Mouse (Mus musculus): Measurements from ENCODE around the gene Slc39a9. TPM values are rescaled to one million over a fixed set of nuclear protein-coding genes. Genes with fewer than 3 reads are reported as not detected.

The Slc39a9 gene
- 9.5 and 13.0 TPM in 2 replicates for polyA plus RNA-seq (2015; fragmentation: Nextera tagmentation; extraction: Ambion mirVana)

DNA sequence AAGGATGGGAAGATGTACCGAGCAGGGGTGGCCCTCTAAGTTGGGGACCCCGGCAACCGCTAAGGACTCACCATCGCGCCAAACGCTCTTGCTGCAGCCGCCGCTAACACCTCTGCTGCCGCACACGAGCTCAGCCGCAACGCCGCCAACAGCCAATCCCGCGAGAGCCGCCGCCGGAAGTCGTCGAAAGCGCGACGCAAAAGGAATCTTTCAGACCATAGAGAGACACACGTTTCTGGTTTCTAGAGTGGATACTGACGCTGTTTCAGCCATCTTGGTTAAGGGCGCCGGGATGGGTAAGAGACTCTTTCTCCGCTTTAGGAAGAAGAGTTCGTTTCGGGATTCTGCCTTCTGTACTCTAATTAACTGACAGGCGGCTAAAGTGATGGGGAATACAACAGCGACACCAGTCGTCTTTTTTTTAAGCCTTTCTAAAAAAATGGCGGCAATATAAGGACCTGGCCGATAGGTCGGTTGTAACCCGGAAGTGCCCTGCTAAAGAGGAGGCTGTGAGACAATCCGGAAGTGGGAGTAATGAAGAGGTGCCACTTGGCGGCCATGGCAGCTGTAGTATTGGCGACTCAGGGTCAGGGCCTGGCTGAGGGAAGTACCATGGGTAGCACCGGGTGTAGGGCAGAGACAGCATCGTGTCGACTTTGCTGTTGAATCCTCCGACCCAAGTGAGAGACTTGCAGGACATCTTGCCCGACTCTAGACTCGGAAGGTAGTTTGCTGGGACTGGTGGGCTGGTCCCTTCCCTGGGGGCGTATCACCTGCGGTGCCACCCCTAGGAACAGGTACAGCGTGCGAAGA lies at the start of gene Slc39a9, which contains the start of gene Erh:
TSS of gene Slc39a9 (plus strand) at position 191 of the 813 bp plus-strand sequence.
TSS of gene Erh (minus strand) at position 649 of the 813 bp plus-strand sequence.
- ATAC-seq (ENCODE audit: low read depth) (peak; percentile 94), DNase-seq (peak; percentile 91)
- WGBS (ENCODE audit: insufficient replicate concordance): under 1% methylated on average over 50 of the region's 50 CpGs
- H3K4me3 ChIP-seq (replicated peaks): peak within 1 kb of the TSS; percentile 99
- H3K27me3 ChIP-seq: no peaks in the 10 kb centered on the region
- H3K36me3 ChIP-seq: peaks cover 39% of the 10 kb centered on the region
- H3K9ac ChIP-seq: peak within 1 kb of the TSS; percentile 93
- peak within 1 kb of the TSS; percentile 96 for H3K4me2 ChIP-seq
- H3K4me1 ChIP-seq (replicated peaks): peaks cover 54% of the 10 kb centered on the region
- peak within 1 kb of the TSS; percentile 86 for H3K27ac ChIP-seq
- H3K9me3 ChIP-seq (replicated peaks): no peaks in the 10 kb centered on the region

DNA sequence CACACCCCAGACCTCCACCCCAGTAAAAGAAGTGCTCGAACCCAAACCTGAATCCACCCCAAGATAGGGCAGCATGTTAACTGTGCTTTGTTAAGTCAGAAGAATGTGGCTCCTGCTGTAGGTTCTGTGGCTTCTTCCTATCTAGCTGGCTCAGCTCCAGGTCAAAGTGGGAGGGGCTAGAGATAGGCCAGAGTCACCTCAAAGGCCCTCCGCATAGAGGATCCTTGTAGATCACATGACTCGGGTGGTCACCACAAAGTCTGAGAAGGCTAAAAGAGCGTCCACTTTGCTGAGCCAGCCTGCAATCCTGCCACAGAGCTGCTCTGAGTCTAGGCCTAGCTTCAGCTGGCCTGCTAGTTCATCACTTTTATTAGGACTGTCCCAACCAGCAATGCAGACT lies 49.5 kb upstream of the Slc39a9 start:
- peaks cover 41% of the 10 kb centered on the region for H3K4me1 ChIP-seq (replicated peaks)
- H3K27ac ChIP-seq: no peak overlapping the region
- H3K27me3 ChIP-seq: no peaks in the 10 kb centered on the region
- 35% methylated on average over 4 of the region's 4 CpGs for WGBS (ENCODE audit: insufficient replicate concordance)
- ATAC-seq (ENCODE audit: low read depth) (peak; percentile 59), DNase-seq (no peak)
- H3K4me3 ChIP-seq (replicated peaks): no peak overlapping the region
- no peak overlapping the region for H3K4me2 ChIP-seq
- no peaks in the 10 kb centered on the region for H3K9me3 ChIP-seq (replicated peaks)
- H3K9ac ChIP-seq: no peak overlapping the region
- H3K36me3 ChIP-seq: no peaks in the 10 kb centered on the region

DNA sequence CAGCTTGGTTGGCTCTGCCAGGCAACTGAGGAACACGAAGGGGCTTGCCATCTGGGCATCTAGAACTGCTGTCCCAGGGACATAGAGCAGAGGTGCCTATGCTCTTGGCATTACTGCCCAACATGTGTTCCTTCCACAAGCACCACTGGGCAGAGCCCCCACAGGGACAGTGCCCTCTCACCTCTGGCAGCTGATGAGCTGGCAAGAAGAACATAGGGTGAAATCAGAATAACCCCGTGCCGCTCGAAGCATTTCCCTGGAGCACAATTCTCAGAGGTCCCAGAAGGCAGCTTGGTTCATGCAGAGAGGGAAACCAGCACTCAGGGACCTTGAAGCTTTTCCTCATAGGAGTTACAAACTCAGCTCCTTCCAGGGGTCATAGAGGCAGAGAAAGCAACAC lies 48.9 kb upstream of the Slc39a9 start:
- 76% methylated on average over 4 of the region's 4 CpGs for WGBS (ENCODE audit: insufficient replicate concordance)
- no peak for DNase-seq

DNA sequence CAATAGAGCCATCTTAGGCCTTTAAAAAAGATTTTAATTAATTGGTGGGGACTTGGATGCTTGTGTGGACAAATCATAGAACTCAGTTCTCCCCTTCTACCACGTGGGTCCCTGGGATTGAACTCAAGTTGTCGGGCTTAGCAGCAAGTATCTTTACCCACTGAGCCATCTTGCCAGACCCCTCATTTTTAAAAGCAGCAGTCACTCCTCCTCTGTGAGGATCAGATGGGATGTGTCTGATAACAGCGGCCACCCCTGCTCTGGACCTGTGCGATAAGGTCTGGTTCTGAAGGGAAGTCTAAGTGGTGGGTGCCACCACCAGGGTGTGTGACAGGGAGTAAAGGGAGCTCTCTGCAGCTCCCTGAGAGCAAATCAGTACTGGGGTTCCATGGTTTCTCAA lies 48.1 kb upstream of the Slc39a9 start:
- Histone ChIP-seq H3K4me1 (replicated peaks) (peaks cover 44% of the 10 kb centered on the region), H3K36me3 (no peaks in the 10 kb centered on the region), H3K9ac (no peak overlapping the region), H3K27ac (no peak overlapping the region), H3K4me2 (no peak overlapping the region), H3K9me3 (replicated peaks) (no peaks in the 10 kb centered on the region), H3K27me3 (no peaks in the 10 kb centered on the region), H3K4me3 (replicated peaks) (no peak overlapping the region)
- peak; percentile 52 for DNase-seq
- peak; percentile 83 for ATAC-seq (ENCODE audit: low read depth)
- WGBS (ENCODE audit: insufficient replicate concordance): 52% methylated on average over 4 of the region's 4 CpGs

More for the DNA sequence above, 48.9 kb upstream of the Slc39a9 start:
- Histone ChIP-seq H3K4me2 (no peak overlapping the region), H3K36me3 (no peaks in the 10 kb centered on the region), H3K27ac (no peak overlapping the region), H3K4me1 (replicated peaks) (peaks cover 44% of the 10 kb centered on the region), H3K4me3 (replicated peaks) (no peak overlapping the region), H3K9ac (no peak overlapping the region), H3K27me3 (no peaks in the 10 kb centered on the region), H3K9me3 (replicated peaks) (no peaks in the 10 kb centered on the region)
- ATAC-seq (ENCODE audit: low read depth): no peak

DNA sequence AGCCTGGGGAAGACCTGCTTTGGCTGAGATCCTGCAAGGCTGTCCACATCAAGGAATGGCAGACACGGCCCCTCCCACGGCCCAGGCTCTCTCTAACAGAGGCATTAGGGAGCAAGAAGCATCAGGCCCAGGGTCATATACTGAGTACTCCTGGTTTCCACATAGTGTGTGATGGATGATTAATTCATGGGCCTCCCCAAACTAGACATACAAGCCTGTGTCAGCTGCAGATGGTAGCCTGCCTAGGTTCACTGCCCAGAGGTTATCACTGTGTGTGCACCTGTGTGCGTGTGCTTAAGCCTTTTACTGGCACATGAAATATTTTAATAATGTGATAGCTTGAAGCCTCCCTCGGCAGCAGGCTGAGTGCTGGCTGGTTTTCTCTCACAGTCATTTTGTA lies 47.7 kb upstream of the Slc39a9 start:
- H3K27me3 ChIP-seq: no peaks in the 10 kb centered on the region
- peak; percentile 65 for ATAC-seq (ENCODE audit: low read depth)
- H3K9me3 ChIP-seq (replicated peaks): no peaks in the 10 kb centered on the region
- H3K4me3 ChIP-seq (replicated peaks): no peak overlapping the region
- no peak overlapping the region for H3K4me2 ChIP-seq
- H3K27ac ChIP-seq: no peak overlapping the region
- no peak overlapping the region for H3K9ac ChIP-seq
- no peak for DNase-seq
- peaks cover 44% of the 10 kb centered on the region for H3K4me1 ChIP-seq (replicated peaks)
- 58% methylated on average over 4 of the region's 4 CpGs for WGBS (ENCODE audit: insufficient replicate concordance)
- no peaks in the 10 kb centered on the region for H3K36me3 ChIP-seq

DNA sequence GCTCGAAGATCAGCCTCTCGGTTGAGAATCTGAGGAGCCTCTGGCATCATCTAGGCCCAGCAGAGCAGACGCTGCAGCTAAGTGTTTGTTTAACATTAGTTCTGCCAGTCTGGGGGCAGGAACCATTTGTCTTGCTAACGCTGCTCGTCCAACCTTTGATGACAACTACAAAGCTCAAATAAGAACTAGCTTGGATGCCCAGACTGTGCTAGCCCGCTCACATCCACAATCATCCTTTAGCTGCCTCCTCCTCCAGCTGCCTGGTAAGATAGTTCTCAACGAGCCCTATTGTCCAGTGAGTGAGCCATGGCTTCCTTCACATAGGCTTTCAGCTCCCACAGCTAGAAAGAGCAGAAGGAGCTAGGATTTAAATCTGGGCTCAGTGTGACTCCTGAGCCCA lies 45.4 kb upstream of the Slc39a9 start:
- 60% methylated on average over 7 of the region's 7 CpGs for WGBS (ENCODE audit: insufficient replicate concordance)
- ATAC-seq (ENCODE audit: low read depth): no peak
- Histone ChIP-seq H3K4me1 (replicated peaks) (peaks cover 57% of the 10 kb centered on the region), H3K27ac (no peak overlapping the region), H3K4me2 (no peak overlapping the region), H3K9me3 (replicated peaks) (no peaks in the 10 kb centered on the region), H3K36me3 (no peaks in the 10 kb centered on the region), H3K9ac (no peak overlapping the region), H3K27me3 (no peaks in the 10 kb centered on the region), H3K4me3 (replicated peaks) (no peak overlapping the region)
- DNase-seq: no peak

DNA sequence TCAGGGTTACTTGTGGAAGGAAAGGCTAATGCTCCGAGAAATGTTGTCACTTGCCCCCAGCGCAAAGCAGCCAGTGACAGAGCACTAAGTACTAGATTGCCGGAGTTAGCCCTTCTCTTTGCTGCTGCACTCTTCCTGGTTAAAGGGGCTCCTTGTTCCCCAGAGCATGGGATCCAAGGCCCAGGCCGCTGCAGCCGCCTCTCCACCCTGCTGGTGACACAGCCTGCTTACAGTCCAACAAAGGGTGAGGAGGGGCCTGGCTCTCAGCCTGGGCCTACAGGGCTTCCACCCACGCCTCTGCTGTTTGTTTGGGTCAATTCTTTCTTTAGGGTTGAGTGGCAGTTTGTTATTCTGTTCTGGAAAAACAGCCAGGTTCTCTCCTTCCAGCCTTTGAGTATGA lies 44.9 kb upstream of the Slc39a9 start:
- no peaks in the 10 kb centered on the region for H3K9me3 ChIP-seq (replicated peaks)
- no peaks in the 10 kb centered on the region for H3K27me3 ChIP-seq
- no peak overlapping the region for H3K4me2 ChIP-seq
- DNase-seq (no peak), ATAC-seq (ENCODE audit: low read depth) (no peak)
- H3K9ac ChIP-seq: no peak overlapping the region
- peaks cover 61% of the 10 kb centered on the region for H3K4me1 ChIP-seq (replicated peaks)
- no peak overlapping the region for H3K27ac ChIP-seq
- no peaks in the 10 kb centered on the region for H3K36me3 ChIP-seq
- WGBS (ENCODE audit: insufficient replicate concordance): 65% methylated on average over 6 of the region's 6 CpGs
- no peak overlapping the region for H3K4me3 ChIP-seq (replicated peaks)

DNA sequence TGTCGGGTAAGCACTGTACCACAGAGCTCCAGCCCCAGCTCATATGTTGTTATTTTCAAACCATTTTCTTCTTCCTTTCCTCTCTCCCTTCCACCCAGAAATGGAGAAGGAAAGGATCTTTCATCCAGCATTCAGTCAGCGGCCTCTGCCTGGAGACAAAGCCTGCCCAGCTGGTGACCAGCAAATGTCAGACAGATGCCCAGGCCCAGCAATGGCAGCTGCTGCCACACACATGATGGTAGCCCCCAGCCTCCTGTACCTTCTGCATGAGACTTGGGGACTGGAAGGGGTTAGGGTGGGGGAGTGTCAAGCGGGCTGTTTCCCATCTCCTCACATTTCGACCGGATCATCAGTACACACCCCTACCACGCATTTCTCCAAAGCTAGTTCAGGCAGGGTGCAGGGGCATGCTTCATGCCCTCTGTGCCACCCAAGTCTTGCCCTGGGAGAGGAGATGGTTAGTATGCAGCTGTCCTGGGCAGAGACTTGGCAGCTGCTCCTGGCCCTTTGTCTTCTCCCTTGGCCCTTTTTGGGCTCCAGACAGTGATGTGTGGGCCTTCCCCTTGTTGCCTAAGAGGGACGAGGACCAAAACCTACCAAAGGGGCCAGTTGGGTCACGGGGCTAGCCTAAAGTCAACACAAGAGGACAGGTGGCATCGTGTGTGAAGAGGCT lies 42.0 kb upstream of the Slc39a9 start:
- Histone ChIP-seq H3K4me1 (replicated peaks) (peaks cover 39% of the 10 kb centered on the region), H3K27ac (no peak overlapping the region), H3K36me3 (no peaks in the 10 kb centered on the region), H3K27me3 (no peaks in the 10 kb centered on the region), H3K4me2 (no peak overlapping the region), H3K4me3 (replicated peaks) (no peak overlapping the region), H3K9me3 (replicated peaks) (no peaks in the 10 kb centered on the region), H3K9ac (no peak overlapping the region)
- no peak for ATAC-seq (ENCODE audit: low read depth)
- WGBS (ENCODE audit: insufficient replicate concordance): 62% methylated on average over 9 of the region's 9 CpGs
- no peak for DNase-seq

DNA sequence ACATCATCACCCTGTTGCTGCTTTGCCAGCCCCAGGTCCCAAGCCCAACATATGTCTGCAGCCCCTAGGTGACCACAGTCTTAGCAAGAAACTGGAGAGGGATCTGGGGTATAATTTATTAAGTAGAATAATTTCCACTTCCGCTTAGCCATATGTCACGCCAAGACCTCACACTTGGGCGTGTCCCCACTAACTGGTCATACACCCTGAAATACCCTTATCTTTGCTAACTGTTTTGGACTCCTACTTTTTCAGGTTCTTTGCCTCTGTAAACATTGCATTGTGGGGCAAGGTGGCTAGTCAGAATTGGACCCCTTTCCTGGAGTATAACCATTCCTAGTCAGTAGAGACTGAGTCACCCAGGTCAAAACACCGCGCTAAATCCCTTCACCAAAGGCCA lies 41.3 kb upstream of the Slc39a9 start:
- WGBS (ENCODE audit: insufficient replicate concordance): 66% methylated on average over 5 of the region's 5 CpGs
- H3K9ac ChIP-seq: no peak overlapping the region
- H3K4me3 ChIP-seq (replicated peaks): no peak overlapping the region
- no peaks in the 10 kb centered on the region for H3K36me3 ChIP-seq
- H3K9me3 ChIP-seq (replicated peaks): no peaks in the 10 kb centered on the region
- DNase-seq (no peak), ATAC-seq (ENCODE audit: low read depth) (no peak)
- no peak overlapping the region for H3K27ac ChIP-seq
- no peaks in the 10 kb centered on the region for H3K27me3 ChIP-seq
- peaks cover 37% of the 10 kb centered on the region for H3K4me1 ChIP-seq (replicated peaks)
- no peak overlapping the region for H3K4me2 ChIP-seq

DNA sequence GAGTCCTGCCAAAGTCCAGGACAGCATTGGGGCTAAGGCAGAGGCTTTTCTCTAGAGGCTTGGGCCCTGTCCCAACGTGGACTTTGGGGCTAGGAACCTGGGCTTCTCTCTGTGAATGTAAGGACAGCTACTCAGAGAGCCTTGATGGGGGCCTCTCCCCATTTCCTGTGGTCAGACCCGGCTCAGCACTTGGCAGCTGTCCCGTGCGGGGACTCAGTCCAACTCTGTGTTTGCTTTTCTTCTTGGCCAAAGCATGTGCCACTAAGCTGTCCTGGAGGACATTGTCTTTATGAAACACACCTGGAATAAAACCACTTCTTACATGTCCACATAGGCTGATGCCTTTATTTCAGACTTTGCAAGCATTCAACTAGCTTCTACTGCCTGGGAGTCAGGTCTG lies 40.1 kb upstream of the Slc39a9 start:
- WGBS (ENCODE audit: insufficient replicate concordance): 9% methylated on average over 4 of the region's 4 CpGs
- no peak overlapping the region for H3K4me3 ChIP-seq (replicated peaks)
- H3K4me2 ChIP-seq: no peak overlapping the region
- H3K4me1 ChIP-seq (replicated peaks): peaks cover 34% of the 10 kb centered on the region
- ATAC-seq (ENCODE audit: low read depth) (0 out of 2 replicates have a peak, but pooled peaks have one; percentile 29), DNase-seq (no peak)
- H3K36me3 ChIP-seq: no peaks in the 10 kb centered on the region
- no peaks in the 10 kb centered on the region for H3K9me3 ChIP-seq (replicated peaks)
- H3K9ac ChIP-seq: no peak overlapping the region
- H3K27ac ChIP-seq: peak overlapping the region; percentile 24; the same call in 1 of the 2 replicates
- H3K27me3 ChIP-seq: no peaks in the 10 kb centered on the region

DNA sequence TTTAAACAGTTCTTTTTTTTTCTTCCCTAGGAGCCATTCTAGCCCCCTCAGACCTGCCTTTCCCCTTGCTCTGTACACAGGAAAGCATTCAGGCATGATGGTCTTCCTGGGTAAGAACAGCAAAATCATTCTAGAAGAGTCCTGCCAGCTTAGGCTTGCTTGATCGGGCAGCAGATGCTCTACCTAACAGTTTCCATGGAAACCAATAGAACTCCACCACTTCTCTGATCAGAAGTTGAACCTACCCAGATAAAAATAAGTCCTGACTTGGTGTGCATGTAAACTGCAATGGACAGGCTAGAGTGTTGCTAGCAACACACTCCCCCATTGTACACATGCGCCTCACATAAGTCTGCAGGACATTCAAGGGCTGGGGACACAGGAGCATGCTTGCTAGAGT lies 39.5 kb upstream of the Slc39a9 start:
- H3K4me1 ChIP-seq (replicated peaks): peaks cover 28% of the 10 kb centered on the region
- no peak overlapping the region for H3K4me2 ChIP-seq
- H3K27me3 ChIP-seq: no peaks in the 10 kb centered on the region
- H3K36me3 ChIP-seq: no peaks in the 10 kb centered on the region
- H3K9me3 ChIP-seq (replicated peaks): no peaks in the 10 kb centered on the region
- no peak for DNase-seq
- H3K4me3 ChIP-seq (replicated peaks): no peak overlapping the region
- no peak for ATAC-seq (ENCODE audit: low read depth)
- H3K9ac ChIP-seq: no peak overlapping the region
- H3K27ac ChIP-seq: no peak overlapping the region
- WGBS (ENCODE audit: insufficient replicate concordance): 78% methylated on average over 2 of the region's 2 CpGs

All from liver, embryonic 13.5 days (tissue).